Mouse (Mus musculus) WW6 (cell line): Measurements from ENCODE around the gene Mob2.

Source experiments
- DNase-seq: peaks from one replicate; pipeline ENCODE4 v3.0.0-alpha.2; 2013; ENCODE audit warnings: low read depth, low spot score

Mob2 gene

DNA sequence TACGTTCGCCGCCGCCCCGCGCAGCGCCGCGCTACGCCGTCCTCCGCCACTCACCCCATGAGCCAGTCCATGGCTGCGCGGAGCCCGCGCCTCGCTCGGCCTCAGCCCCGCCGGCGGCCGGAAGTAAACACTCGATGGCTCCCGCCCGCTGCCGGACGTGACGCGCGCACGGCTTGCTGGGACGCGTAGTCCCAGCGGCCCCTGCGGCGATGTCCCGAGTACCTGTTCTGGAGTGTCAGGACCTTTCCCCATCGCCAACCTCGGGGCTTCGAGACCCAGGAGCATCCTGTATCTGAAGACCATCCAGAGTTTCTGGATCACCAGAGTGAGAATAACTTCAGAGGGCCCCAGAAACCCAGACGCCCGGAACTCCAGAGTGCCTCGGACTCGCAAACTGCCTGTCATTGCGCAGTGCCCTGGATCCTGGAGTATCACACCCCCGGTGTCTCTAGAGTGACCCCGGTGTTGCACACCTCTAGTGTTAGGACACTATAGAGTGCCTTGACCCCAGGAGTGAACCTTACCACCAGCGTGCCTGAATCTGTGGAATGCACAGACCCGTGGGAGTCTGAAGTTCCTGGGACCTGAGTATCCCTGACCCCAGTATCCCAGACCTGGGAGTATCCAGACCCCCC, at the start of gene Mob2:
Gene Mob2 (minus strand): TSS at position 135 of the 635 bp plus-strand sequence.
- no peak for DNase-seq

DNA sequence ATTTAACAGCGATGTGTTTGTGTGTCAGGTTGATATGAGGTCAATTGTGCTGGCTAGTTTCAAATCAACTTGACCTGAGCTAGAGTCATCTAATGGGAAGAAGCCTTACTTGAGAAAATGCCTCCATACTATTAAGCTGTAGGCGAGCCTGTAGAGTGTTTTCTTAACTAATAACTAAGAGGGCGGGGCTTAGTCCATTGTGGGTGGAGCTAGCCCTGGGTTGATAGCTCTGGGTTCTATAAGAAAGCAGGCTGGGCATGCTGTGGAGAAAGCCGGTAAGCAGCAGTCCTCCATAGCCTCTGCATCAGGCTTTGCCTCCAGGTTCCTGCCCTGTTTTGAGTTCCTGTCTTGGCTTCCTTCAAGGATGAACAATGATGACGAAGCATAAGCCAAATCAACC, 43.9 kb upstream of the Mob2 start:
- no peak for DNase-seq

DNA sequence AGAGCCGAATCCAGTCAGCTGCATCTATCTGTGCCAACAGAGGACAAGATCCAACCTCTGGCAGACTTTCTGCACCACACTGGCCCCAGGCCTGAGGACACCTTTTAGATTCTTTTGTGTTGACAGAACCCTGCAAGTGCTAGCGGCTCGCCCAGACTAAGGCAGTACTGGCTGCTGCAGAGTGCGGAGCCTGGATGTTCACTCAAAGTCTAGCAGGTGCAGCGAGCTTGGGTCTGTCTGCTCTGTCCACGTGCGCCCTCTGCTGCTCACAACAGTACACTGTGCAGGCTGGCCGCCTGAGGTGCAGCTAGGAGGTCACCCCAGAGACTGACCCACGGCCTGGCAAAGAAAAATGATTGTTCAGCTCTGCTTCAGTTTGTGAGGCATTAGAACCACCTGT, 36.9 kb upstream of the Mob2 start:
- peak; percentile 50 for DNase-seq

DNA sequence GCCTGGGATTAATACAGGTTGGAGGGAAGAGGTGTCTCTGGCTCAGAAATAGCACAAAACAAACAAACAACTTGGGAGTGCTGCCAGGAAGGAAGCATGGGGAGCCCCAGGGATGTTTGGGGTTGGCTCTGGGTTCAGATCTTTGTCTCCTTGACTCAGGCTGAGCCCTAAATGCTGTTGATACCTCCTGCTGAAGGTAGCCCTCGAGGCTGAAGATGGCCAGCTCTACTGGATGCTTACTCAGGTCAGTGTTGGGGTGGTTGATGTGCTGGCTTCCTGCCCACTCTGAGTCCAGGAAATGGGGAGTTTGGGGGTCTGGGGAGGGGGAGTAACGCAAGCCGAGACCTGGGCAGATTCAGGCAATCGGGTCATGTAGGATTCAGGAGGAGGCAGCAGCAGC, 35.8 kb upstream of the Mob2 start:
- no peak for DNase-seq

DNA sequence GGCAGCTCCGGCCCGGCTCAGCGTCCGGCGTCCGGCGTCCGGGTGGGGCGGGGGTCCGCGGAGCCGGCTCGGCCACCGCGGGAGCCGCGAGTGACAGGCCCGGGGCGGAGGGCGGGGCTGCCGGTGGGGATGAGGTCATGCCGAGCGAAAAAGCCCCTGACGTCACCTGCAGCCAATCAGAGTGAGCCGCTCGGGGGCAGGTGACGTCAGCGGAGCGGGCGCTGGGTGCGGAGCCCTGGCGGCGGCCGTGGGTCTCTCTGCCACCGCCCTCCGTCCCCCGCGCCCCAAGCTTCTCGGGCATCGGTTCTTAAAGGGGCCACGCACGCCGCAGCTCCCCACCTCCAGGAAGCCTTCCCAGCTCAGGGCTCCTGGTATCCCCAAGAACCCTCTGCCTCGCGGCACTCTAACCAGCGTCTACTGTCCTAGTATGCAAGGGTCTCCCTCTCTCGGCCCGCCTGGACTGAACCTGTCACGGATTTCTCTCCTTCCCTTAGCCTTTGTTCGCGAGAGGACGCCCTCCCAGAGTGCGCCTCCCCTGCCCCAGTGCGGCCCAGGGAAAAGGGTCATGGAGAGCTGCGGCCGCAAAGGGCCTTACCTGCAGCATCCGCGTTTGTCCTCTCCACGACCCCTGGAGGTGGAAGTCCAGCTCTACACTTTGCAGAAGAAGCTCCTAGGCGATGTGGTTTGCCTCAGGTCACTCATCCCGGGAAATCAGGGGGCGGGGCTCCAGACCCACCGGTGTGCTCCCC, 34.5 kb upstream of the Mob2 start, which contains the start of gene Dusp8:
Gene Dusp8 (minus strand): TSS at position 661 of the 749 bp plus-strand sequence.
- DNase-seq, result peak; percentile 52

DNA sequence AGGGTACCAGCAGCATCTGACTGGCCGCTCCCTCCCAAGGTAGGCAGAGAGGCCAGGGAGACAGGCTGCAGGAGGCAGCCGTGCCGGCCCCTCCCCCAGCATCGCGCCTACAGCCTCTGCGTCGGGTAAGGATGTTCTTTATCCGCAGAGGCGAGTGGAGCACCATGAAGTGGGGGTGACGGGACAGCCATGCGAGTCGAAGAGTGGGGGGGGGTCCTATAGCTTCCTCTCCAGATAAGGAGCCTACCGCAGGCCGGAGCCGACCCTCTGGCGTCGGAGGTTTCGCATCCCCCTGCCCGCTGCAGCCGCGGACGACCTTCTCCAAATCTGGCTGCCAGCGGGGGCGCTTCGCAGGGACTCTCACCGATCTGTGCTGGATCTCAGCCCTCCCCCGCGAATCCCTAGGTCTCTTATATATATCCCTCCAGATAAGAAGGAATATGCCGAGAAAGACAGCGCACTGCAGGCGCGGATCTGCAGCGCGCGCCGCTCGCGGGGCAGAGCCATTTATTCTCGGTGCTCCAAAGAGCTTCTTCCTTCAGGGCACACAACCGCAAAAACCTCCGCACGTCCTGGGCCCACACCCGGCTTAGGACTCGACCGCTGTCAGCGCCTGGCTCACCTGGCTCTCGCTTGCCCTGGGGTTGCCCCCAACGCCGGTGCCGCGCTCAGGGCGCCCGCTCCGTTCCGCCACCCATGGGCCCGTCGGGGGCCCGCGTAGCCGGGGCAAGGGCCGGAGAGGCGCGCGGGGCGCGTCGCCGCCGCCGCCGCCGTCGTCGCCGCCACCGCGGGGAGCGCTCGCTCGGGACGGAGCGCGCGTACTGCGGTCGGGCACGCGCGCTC, 33.7 kb upstream of the Mob2 start:
- DNase-seq, result no peak

DNA sequence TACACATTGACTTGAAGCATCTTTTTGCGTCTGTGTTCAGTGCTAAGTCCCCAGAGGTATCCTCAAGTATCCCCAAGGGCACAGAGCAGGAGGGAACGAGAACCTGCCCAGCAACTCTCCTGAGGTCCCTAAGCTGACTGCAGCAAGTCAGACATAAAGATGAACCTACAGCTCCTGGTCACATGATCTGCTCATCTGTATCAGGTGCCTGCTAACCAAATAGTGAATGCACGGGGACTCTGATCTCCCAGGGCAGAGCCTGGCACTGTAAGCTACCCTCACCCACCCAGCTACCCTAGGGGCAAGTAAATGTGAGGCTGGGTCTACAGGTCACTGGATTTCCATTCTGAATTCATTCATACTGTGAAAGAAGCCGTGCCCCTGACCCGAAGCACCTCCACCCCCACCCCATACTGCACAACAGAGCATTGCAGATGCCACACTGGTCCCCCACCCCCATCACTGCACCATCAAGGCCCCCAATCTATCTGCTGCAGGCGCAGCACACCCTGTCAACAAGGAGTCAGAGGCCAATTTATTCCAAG, 32.9 kb upstream of the Mob2 start:
- DNase-seq, result no peak

DNA sequence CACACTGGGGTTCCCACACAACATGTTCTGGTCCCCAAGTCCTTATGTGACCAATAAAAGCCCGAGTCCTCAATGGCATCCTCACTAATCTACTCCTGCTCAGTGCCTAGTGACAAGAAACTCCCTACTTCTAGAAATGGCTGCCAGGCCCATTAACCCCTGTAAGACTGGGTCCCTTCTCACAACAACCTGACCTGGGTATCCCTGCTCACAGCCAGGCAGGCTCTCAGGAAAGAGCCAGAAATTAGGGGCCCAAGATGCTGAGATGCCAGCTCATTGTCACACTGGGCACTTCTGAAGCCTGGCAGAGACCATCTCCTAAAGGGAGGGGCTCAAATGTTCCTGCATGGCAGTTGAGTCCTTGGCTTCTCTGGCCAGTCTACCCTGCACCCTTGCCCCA, 32.1 kb upstream of the Mob2 start:
- no peak for DNase-seq

DNA sequence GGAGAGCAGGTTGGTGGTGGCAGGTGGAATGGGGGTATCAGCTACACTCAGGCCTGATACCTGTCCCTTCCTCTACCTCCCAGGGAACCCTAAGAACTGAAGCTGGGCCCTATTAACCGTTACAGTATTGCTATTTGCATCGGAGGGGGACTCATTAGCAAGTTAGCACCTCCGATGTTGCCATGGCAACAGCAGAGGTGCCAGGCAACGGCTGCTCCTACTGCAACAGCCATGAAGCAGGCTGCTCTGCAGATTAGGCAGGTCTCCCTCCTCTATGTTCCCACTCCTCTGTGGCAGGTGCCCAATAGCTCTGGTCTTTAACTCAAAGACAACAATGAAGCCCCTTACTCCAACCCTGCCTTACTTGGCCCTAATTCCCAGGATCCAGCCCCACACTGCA, 31.0 kb upstream of the Mob2 start:
- DNase-seq, result no peak

DNA sequence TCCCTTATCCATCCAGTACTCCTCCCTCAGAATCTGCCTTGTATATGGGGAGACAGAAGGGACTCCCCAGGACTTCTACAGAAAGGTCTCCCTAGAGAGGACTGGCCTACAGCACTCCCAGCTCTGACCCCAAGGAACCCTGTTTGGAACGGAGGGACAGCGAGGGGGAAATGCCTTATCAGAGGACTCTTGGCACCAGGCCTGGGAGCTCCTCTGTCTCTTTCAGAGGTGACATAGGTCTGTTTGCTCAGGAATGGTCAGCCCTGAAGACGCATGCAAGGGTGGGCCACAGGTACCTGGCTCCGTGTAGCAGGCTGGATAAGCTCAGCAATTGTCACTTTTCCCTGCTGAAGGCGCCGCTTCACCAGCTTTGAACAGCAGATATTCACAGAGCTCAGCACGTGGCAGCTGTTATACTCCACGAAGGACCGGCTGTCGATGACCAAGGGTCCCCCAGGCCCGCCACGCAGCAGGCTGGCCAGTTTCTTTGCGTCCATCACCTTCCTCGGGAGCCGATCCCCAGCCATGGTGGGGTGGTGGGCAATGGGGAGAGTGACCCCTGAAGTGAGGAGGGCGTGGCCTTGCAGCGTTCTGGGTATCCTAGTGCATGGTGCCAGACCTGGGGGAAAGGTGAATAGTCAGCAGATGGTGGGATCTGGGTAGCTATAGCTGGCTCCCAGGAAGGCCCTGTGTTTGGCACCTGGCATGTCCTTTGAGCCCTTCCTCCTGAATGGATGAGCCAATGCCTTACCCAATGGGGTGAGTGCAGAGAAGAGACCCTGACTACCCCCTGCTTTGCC, 29.0 kb upstream of the Mob2 start:
- DNase-seq, result no peak

DNA sequence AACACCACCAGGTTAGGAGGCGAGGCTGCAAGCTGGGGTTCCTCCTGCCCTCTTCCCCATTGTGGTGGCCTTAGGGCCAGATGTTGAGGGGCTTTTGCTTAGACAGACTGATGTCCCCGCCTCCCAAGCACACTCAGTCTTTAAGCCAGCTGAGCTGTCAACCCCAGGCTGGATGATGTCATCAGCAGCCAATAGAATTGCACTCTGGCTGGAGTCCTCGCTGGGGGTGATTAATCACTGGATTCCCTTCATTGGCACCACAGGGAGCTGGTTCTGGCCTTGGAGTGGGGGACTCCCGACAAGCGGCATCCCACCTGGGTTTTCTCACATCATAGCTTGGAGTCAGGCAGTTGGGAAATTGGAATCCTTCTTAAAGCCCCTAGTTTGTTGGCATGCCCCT, 28.0 kb upstream of the Mob2 start:
- no peak for DNase-seq

DNA sequence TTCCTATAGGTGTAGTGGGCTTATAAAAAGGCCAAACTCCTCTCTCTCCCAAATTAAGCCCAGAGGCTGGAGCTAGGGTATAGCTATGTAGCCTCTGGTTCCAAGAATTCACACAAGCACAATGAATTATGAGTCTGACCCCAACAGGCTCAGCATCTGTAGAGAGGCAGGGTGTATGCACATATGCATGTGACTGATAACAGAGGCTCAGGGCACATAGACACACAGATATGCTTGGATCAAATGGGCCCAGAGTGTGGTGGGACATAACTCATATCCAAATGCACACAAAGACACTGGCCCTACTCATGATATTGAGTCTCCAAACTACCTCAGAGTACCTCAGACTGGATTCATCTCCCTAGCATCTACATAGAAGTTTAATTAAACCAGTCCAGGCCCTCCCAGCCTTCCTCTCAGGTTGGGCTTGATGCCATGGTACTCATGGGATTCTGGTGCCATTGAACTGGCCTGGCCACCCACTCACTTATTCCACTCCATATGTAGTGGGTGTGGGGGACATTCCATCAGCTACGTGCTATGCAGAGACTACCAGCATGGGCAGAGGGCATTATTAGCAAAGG, 26.3 kb upstream of the Mob2 start:
- DNase-seq, result no peak

DNA sequence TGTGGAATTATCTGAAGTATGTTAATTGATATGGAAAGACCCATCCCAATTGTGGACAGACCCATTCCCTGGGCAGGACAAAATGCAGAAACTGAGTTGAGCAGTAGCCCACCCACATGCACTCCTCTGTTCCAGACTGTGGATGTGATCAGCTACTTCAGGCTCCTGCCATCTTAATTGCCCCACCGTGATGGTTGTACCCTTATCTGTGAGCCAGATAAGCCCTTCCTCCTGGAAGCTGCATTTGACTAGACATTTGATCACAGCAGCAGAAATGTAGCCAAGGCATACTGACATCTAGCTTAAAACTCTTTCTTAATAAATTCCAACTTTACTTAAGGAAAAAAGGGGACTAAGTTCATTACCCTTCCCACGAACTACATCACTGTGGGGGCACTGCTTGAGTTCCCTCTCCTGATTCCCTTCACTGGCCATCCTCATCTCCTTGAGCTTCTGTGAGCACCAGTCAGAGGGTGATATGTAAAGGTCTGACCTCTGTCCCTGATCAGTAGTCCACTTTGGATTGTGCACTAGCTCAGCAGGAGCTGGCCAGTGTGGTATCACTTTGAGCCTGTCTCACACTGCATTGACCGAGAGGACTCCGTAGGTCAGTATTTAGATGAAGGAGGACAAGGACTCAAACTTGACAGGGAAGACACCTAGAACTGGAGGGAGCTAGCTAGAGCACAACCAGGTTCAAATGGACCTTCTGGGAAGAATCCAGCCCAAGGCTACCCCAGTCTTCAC, 25.5 kb upstream of the Mob2 start:
- DNase-seq, result no peak

DNA sequence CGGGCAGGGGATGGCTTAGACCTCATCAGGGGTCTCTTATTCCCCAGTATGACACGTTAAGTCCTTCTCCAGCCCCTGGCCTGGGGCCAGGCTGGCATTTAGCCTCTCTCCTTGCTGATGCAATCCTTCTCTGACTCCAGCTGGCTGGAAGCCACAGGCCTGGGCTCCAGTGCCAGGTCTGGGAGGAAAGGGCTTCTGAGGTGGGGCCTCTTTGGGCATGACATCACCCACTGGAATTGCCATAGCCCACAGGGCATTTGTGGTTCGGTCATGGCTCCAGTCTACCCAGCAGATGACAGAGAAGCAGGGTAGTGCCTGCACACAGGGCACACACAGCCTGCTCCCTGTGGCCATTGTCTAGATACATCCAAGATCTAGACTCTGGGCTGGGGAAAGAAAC, 24.0 kb upstream of the Mob2 start:
- no peak for DNase-seq

DNA sequence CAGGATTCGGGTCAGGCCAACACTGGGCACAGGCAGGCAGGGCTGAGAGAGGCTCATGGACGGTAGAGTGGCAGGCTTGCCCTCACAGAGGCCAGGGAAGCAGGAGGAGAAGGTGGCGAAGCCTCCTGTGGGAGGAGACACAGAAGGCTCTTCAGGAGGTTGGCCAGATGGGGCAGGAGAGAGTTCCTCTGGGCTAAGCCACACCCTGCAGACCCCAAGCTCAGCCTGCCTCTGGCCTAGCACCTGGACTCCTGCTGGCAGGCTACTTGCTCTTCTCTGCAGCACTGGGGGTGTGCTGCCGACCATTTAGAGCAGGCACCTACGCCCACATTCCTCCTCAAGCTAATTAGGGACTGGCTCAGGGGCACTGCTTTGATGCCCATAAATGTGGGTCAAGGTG, 23.5 kb upstream of the Mob2 start:
- DNase-seq, result no peak

DNA sequence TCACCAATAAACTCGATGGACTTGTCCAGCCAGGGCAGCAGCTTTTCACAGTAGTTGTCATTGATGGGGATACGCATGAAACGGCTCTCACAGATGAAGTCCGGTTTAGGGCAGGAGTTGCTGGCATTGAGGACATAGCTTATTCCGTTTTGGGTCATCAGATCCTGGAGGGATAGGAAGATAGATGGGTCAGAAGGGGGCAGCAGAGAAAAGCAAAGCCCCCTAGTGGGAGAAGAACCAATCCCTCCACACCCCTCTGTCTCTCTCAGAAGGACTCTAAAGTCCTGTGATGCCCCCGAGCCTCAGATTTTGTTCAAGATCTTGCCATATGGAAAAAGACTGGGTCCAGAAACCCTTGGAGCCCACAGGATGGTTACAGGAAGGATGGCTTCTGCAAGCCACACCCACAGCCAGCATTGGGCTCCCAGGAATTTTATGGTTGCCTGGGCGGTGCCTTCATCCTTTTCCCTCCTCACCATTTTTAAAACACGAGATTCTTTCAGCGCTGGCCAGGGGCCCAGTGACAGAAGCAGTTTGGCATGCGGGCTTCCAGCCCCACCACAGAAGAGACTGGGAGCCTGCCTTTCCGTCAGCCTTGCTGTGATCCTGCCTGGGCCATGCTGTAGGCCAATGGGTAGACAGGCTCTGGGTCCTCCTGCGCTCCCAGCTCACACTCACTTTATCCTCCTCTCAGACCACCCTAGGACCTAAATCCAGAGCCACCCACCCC, 22.9 kb upstream of the Mob2 start:
- DNase-seq, result no peak

DNA sequence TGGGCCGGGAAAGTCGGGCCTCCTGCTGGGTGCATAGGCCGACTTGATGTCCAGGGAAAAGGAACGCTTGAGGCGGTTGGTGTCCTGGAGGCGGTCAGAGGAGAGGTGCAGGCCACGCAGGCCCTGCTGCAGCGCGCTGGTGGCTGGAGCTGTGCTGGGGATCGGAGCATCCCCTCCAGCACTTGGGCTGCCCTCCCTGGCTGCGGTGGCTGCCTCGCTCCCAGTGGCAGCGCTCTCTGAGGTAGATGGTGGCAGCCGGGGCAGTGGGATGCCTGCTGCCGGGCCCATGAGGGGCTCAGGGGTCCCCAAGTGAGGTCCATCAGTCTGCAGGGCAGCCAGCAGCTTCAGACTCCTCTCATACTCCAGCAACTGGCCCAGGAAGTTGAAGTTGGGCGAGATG, 21.7 kb upstream of the Mob2 start:
- no peak for DNase-seq

DNA sequence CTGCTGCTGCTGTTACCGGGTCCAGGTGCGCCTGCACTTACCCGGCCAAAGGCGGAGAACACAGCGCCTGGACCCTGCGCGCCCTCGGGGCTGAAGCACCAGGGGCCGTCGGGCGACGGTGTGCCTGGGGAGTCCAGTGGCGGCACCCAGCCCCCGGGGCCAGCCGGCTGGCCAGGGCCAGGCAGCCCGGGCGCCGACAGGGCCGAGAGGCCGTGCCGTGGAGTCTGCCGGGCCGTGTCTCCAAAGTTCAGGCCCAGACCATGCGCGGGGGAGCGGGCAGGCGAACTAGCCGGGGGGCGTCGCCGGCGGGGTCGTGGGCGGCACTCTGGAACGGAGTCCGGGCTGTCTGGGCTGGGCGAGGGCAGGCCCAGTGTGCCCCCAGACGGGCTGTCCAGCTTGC, 21.3 kb upstream of the Mob2 start:
- no peak for DNase-seq

DNA sequence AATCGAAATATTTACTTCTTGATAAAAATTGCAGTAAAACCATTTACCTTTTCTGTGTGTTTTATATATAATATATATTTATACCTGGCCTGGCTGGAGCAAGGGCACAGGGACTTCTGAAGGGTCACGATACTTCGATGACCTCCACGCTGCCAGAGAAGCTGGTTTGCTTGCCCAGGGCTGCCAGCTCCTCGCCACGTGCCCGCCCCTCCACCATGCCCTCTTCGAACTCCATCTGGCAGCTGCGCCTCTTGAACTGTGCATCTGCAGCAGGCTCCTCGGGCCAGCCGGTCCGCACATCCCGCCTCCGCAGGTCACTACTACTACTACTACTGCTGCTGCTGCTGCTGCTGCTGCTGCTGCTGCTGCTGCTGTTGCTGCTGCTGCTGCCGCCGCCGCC, 20.9 kb upstream of the Mob2 start:
- no peak for DNase-seq

DNA sequence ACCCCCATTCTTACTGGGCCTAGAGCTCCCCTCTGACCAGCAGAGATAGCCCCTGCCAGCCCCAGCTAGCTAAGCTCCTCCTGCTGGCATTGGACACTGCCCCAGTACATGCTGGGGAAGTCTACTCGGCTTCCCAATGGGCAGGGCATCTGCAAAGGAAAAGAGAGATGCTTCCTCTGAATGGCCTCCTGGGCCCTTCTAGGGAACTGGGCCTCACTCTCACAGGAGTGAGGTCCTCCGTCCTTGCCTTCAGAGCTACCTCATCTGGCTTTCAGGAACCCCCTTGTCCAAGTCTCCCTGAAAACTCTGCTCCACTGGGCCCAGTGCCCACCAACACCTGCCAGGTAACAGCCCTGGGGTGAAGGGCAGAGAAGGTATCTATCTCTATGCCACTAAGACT, 20.0 kb upstream of the Mob2 start:
- DNase-seq, result no peak
